Mouse (Mus musculus): Measurements from ENCODE around the gene Lyrm7.
"Not testable (repeated sequence)": the region's sequence is repeated elsewhere in the genome, so short reads cannot be mapped to it uniquely, and the experiment has no call there.

The Lyrm7 gene

DNA sequence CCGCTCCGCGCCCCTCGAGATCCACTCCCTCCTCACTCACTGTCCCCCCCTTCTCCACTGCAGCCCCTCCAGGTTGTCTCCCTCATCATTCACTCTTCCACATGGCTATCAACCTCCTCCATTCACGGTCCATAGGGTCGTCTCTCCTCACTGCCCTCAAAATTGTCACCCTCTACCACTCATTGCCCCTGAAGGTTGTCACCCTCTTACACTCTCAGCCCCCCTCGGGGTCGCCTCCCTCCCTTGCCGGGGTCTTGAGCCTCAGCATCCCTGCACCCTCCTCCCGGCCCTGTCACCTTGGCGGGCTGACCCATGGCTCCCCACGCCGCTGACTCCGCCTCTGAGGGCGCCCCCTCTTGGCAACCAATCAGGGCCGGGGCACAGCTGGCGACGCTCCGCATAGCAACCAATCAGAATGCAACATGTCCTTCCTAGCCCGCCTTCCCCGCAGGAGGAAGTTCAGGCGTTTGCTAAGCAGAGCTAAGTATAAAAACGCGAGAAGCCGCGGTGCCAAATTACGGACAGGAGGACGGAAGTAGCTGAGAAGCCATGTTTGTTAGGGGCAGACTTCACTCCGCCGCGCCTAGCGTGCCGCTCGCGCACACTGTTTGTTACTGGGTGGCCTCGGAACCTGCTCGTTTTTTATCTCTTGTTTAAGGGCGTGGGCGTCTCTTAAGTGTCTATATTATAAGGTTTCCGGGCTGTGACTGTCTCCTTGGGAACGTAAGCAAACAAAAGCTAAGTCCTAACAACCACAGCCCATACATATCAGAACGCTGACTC is at the start of gene Lyrm7:
TSS of gene Lyrm7 (minus strand) at position 661 of the 783 bp plus-strand sequence.
- peak; percentile 97 for DNase-seq

DNA sequence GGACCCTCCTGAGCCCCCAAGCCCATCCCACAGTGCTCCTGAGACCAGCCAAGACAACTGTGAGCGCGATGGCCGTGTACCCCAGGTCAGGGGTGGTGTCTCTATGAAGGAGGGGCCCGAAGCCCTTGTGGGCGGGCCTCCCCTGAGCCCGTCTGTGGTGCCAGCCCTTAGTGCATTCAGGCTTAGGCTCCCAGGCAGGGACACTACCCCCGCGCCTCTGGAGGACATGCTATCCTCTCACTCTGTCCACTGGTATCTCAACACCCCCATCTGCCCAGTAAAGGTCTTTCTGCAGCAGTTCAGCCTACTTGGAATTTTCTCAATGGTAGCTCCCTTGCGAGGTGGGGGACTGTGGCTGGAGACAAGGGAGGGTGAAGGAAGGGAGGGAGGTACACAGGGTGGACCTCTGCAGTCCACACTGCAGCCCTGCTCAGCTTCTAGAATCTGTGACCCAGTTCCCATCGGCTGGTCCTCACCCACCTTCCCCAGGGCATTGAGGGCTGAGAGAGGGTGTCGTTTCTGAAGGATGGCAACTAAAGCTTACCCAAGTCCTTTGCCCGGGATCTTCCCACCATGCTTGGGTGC is 49.5 kb upstream of the Lyrm7 start:
- no peak for DNase-seq

DNA sequence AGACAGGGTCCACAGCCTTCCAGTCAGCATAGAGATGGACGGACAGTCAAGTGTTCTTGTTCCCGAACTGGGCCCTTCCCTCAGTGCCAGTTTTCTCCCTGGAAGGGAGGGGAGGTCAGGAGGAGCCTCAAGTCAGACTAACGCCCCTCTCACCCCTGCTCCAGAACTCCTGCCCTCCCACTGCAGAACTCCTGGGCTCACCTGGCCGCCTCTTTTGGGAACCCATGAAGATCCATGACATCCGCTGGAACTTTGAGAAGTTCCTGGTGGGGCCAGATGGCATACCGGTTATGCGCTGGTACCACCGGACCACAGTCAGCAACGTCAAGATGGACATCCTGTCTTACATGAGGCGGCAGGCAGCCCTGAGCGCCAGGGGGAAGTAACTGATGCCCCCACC is 48.6 kb upstream of the Lyrm7 start:
- no peak for DNase-seq

DNA sequence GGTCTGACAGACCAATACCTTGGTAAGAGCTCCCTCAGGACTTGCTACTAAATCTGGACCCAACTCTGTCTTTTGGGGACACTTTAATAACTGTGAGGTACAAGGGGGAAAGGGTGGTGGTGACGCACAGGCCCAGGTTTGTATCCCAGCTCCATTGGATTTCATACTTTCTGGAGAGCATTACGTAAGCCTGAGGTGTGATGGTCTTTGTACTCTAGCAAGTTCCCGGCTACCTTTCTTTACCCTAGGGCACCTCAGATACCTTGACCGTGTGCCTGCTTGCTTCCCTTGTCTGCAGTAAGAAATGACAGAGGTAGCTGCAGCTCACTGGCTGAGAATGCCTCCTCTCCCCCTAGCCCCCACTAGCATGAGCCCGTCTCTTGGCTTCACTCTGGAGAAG is 46.5 kb upstream of the Lyrm7 start:
- no peak for DNase-seq

DNA sequence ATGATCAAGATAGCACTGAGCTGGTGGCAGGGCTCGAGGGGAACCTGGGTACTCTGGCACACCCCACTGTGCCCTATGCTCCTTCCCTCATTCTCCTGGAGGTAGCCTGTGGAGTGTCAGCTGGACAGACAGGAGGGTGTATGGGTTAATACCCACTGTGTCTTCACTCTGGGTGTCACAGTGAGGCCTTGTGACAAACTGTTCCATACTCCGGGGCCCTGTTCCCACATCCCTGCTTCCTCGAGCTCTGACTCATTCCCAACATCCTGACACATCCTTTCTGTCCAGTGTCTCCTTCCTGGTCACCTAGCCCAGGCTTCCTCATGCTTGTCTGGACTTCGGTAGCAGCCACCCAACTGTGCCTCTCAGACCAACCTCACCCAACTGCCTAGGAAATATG is 45.8 kb upstream of the Lyrm7 start:
- DNase-seq: no peak

DNA sequence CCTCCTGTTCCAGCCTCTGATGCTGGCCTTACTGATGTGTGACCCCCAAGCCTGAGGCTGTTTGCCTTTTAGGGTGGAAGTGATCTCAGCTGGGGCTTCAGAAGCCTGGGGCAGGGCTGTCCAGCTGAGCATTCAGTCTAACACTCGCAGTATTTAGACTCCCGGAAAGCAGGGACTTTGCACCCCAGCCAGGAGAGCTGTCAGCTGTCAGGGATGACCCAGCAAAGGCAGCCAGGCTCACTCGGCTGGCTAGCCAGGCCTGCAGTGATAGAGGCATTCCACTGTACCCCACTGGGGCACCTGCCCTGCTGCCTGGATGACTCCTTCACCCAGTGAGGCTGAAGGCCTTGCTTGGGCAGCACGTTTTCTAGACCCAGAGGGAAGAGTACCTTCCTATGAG is 45.2 kb upstream of the Lyrm7 start:
- peak; percentile 22 for DNase-seq

DNA sequence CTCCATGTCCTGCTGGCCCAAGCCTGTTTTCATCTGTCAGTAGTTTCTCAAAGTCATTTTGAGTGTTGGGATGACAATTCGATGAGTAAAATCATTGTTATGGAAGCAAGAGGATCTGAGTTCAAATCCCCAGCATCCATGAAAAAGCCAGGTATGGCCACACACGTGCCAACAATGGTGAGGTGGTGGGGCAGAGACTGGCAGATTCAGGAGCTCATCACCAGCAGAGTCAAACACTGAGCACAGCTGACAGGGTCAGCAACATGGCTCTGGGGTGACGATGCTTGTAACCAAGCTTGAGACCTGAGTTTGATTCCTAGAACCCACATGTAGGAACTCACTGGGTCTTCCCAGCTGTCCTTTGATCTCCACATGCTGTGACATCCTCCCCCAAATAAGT is 44.4 kb upstream of the Lyrm7 start:
- no peak for DNase-seq

DNA sequence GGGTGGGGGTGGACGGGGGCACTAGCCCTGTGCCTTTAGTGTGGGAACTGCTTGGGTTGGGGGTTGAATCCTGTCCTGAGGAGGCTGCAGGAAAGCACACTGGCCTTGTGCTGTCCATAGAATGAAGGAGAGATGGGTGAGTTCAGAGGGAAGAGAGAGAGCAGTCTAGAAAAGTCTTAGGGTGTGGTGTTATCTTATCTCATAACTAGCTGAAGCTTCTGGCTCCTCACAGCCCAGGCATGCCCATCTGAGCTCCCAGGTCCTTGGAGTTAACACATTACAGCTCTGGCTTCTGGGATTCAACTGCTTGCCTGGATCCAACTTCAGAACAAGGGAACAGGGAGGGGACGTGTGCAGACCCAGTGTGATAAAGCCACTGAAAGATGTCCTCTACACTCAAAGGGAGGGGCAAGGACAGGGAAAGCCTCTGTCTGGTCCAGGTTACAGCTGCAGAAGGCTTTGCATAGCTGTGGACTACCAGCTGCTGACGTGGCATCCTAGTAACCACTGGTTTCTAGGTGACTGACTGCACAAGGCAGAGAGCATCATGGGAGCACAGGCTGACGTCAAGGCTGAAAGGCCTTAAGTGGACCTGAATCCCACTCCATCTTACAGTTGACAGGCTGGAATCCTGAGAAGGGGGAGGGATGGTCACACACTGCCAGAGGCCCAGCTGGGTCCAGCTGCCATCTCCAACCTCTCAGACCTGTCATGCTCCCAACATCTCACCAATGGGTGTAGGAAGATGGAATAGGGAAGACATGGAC is 43.4 kb upstream of the Lyrm7 start:
- no peak for DNase-seq

DNA sequence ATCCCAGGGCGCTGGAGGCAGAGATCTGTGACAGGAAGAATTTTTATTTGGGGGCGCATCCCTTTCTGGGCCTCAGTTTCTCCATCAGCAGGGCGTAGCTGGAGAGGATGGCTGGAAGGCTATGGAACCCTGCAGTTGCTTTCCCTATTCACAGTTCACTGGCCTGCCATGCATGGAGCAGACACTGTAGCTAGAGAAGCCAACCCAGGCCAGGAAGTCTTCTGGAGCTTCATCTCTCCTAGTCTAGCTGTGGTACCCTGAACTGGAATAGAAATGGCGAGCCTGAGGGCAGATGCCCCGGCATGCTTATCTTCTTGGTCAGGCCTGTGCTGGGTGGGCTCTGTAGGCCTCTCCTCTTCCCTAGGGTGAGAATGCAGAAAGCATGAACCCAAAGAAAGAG is 42.6 kb upstream of the Lyrm7 start:
- no peak for DNase-seq

DNA sequence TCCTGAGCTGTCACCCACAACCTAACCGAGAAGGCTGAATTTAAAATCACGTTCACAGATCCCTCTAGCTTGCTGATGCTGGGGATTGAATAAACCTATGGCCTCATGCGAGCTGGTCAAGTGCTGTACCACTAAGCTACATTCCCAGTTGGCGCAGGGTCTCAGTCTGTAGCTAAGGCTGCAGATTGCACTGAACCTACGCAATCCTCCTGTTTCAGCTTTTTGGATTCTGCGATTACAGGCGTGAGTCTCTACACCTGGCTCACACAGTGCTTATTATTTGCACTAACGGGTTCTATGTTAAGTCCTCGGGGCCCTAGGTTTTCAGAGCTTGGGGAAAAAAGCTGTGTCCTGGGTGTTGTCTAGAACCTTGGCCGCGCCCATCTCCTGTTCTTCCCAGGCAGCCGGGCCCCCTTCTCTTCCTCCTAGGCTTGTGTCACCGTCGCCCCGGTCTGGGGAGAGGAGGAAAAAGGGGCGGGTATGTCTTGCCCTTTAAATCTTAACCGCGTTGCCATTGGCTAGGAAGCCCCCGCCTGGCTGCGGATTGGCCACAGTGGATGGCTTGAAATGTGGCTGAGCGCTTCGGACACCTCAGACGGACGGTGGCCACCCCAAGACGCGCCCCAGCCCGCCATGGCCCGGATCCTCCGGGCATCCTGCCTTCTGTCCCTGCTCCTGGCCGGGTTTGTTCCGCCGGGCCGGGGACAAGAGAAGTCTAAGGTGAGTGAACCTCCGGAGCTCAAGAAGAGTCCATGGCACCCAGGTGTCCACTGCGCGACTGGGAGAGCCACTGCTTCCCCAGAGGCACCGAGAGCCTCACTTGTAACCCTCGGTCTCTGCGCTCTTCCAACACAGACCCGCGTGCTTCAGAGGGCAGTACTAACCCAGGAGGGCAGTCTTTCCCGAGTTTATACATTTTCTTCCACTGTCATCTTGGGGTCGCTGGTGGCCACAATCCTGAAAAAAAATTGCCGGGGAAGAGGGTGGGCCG is 41.9 kb upstream of the Lyrm7 start, which contains the start of gene Gpx3:
TSS of gene Gpx3 (plus strand) at position 121 of the 991 bp plus-strand sequence.
- DNase-seq: peak; percentile 66

DNA sequence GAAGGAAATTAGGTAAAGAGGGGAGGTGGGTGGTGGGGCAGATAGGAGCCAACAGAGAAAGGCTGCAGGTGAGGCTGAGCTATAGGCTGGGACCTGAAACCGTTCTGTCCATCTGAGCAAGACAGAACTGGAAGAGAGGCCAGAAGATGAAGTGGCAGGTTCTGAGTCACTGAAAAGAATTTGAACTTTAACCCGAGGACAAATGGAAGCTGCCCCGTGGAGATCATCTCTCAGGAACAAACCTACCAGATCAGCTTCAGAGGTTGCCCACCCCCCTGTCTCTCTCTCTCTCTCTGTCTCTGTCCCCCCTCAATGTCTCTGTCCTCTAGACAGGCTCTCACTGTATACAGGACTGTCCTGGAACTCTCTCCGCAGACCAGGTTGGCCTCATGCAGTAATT is 38.9 kb upstream of the Lyrm7 start:
- no peak for DNase-seq

DNA sequence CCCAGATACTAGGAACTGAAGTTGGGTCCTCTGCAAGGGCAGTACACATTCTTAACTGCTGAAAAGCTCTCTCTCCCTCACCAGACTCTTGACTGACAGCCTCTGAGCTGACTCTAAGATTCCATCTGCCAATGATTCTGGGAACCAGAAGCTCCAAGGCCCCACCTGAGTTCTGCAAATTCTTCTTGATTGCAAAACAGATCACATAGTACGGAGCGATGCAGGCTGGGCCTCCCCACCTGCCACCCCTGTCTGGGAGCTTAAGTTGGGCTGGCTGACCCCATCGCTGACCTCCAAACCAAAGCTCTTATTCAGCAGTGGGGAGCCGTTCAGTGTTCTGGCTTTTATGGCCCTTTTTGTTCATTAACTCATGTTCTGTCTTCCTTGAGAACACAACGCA is 36.8 kb upstream of the Lyrm7 start:
- no peak for DNase-seq

DNA sequence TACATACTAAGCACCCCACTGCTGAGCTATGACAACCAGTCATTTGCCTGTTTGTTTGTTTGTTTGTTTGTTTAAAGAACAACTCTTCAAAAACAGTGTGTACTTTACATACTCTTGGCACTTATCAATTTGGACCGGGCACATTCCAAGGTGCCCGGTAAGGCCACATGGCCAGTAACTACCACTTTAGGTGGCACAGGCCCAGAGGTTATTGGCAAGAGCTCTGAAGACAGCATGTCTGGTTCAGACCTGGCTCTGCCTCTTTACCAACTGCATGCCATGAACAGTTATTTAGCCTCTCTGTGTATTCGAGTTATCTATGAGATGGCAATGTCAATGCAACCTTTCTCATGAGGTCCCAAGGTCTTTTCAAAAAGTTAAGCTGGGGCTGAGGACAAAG is 35.9 kb upstream of the Lyrm7 start:
- not testable (repeated sequence) for DNase-seq

DNA sequence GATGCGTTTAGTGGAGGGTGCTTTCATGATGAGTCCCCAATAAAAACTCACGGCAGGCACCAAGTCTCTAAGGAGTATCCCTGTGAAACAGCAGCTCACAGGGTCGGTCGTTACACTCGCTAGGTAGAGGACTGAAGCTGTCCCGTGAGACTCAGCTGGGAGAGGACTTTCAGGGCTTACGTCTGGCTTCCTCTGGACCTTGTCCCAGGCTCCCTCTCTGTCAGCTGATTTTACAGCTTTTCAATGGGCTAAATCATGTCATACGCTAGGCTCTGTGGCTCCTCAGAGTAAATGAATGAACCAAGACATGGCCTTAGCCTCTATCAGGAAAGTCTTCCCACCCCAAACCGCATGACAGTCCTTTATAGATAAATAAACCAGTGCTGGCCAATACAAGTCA is 33.9 kb upstream of the Lyrm7 start:
- no peak for DNase-seq

DNA sequence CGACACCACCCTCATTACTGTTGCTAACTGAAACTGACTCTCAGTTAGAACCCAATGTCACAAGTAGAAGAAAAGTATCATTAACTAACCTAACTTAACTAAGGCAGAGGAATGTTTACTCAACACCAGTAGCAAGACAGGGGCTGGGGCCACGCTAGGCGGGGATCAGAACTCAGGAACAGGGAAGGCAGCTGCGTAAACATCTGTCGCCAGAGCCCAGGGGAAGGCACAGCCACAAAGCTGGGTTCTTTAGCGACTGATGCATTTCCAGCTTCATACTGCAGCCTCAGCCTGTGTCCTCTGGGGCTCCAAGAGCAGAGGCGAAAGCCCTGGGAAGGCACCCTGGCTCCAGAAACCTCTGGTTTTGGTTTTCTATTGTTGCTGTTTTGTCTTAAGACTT is 31.4 kb upstream of the Lyrm7 start:
- DNase-seq: no peak

DNA sequence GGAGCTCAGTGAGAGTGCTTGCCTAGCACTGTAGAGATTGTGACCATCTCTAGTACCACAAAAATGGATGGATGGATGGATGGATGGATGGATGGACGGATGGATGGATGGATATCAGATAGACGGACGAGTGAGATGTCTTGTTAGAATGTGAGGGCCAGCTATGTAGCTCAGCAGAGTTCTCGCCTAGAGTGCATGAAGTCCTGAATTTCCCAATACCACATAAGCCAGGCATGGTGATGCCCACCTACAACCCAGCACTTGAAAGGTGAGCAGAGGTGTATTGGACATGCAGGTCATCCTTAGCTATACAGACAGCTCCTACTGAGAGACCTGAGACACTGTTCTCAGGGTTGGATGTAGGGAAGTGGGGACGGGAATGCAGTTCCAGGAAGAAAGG is 30.6 kb upstream of the Lyrm7 start:
- DNase-seq: no peak

DNA sequence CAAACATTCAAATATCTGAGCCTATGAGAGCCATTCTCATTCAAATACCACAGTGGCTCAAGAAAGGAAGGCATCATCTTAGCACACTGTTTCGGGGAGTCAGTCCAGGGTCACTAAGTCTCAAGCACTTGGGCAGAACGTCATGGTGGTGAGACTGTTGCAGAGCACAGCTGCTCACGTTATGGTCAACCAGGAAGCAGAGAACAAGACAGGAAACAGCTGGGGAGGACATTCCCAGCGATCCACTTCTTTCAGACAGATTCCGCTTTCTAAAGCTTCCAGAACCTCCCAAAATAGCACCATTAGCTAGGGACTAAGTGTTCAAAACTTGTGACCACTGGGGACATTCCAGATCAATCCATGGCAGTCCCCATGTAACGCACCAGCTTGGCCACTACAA is 27.2 kb upstream of the Lyrm7 start:
- no peak for DNase-seq

DNA sequence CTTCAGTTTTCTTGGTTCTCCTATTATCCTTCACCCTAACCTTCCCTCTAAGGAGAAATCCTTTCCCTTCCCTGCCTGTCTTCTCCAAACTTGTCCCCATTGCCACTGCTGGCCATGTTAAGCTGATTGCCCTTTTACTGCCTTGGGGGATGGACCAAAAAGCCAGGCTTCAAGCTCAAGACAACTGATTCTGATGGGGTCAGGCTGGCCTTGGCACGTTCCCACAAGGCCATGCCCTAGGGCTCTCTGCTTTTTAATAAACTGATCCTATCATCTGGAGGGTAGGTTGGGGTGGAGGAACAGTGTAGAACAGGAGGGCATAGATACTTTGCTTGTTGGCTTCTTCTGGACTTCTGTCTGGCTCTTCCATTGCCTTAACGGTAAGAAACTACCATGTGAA is 24.7 kb upstream of the Lyrm7 start:
- no peak for DNase-seq

DNA sequence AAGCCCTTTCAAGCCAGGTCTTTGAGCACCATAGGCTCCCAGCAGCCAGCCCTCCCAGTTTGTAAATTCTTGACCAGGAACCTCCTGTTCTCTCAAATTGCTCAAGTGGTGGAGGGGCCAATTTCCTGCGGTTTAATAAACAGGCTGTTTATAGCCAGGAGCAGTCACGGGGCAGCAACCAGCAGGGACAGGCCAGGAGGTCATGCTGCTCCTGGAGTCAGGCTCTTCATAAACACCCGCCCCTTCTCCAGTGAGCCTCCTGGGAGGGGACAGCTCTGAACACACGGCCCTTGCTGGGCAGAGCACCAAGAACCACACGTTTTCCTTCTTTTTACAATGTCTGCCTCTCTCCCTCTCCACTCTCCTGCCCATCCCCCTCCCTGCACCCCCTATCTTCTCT is 24.2 kb upstream of the Lyrm7 start:
- peak; percentile 49 for DNase-seq

DNA sequence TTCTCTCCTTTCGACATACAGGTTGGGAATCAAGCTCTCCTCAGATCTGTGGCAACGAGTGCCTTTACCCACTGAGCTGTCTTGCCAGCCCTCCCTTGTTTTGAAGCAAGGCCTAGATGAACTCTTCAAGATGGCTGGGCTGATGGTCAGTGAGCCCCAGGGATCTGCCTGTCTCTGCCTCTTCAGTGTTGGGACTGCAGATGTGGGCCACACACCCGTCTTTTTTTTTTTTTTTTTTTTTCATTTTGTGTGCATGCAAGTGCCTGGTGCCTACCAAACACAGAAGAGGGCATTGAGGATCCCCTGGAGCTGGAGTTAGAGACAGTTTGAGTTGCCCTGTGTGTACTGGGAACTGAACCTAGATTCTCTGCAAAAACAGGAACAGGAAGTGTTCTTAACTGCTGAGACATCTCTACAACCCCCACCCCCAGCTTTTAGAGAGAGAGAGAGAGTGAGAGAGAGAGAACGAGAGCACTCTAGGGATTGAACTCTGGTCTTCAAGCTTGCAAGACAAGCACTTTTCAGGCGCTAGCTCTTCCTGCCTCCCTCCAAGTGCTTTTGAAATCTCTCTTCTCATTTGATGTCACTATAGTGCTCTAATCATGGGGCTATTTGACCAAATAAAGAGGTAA is 23.6 kb upstream of the Lyrm7 start:
- no peak for DNase-seq

DNA sequence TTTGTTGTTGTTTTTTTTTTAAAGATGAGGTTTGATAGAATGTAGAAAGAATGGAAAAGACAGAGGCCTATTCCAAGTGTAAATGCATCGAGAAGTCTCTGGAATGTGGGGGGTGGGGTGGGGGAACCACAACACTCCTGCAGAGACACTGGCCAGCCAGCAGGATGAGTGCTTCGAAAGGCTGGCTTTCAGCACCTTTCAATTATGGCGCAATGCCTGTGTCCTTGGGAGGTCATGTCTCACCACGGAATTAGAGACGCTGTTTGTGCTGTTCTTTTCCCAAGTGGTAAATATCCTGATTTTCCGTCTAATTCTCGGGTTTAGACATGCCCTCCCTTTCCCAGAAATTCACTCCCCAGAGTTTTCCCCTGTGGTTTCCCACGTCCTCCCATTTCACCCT is 22.0 kb upstream of the Lyrm7 start:
- peak; percentile 29 for DNase-seq

DNA sequence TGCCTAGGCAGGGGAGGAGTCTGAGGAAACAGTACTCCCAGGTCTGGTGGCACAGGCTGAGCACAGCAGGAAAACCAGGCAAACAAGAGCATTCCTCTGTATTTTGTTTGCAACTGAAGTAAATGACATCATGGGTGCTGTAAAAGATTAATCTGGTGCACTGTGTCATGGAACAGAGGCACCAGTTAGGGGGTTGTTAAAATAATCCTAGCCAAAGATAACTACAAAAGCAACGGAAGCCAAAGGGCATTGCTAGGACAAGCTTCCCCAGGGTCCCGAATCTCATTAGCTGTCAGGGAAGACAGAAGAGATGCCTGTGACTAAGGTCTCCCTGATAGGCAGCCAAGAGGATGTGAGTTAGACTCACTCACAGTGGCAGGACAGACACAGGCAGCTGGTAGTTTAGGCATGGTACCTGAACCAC is 20.3 kb upstream of the Lyrm7 start:
- DNase-seq: no peak

Measured in liver (tissue).